Mouse (Mus musculus) CD4-positive helper T cell, adult 2 months (primary cell): ENCODE measurements around the gene Abhd11.
A peak's percentile ranks its signal among the peaks of the same experiment; 100 is the strongest.
"Not testable (repeated sequence)": the region's sequence is repeated elsewhere in the genome, so short reads cannot be mapped to it uniquely, and the experiment has no call there.

ENCODE experiments used
- DNase-seq: peaks from one replicate; pipeline ENCODE4 v3.0.0-alpha.2; 2012; ENCODE audit warnings: low read depth, missing footprints, low spot score

The Abhd11 gene

GRCm38 (mm10) chr5:135023344-135024173, 14.6 kb downstream of the Abhd11 start, which contains the start of gene Stx1a:
Stx1a (plus strand) TSS chr5:135023482.
- peak; percentile 83 for DNase-seq

DNA sequence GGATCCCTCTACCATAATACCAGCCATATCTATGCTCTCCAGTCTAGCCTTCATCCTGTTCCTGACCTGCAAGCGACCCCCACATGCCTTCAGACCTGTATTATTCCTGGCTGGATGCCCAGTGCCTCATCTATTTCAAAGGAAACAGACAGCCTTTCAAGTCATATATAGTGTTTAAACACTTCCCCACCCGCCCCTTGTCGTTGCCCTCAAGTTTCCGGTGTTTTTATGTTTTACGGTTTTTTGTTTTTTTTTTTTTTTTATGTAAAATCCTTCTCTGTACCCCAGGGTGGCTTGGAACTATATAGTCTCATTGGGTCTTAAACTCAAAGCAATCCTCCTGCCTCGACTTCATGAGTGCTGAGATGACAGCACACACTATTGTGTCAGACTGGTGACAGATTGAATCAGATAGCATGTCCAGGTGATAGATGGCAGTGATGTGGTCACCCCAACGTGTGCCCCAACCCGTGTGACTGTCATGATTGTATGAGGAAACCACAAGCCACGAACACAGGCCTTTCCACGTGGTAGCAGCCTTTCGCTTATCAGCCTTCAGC, 15.8 kb downstream of the Abhd11 start:
- peak; percentile 89 for DNase-seq

GRCm38 (mm10) chr5:135025899-135026298, 16.9 kb downstream of the Abhd11 start:
- DNase-seq = peak; percentile 31

DNA sequence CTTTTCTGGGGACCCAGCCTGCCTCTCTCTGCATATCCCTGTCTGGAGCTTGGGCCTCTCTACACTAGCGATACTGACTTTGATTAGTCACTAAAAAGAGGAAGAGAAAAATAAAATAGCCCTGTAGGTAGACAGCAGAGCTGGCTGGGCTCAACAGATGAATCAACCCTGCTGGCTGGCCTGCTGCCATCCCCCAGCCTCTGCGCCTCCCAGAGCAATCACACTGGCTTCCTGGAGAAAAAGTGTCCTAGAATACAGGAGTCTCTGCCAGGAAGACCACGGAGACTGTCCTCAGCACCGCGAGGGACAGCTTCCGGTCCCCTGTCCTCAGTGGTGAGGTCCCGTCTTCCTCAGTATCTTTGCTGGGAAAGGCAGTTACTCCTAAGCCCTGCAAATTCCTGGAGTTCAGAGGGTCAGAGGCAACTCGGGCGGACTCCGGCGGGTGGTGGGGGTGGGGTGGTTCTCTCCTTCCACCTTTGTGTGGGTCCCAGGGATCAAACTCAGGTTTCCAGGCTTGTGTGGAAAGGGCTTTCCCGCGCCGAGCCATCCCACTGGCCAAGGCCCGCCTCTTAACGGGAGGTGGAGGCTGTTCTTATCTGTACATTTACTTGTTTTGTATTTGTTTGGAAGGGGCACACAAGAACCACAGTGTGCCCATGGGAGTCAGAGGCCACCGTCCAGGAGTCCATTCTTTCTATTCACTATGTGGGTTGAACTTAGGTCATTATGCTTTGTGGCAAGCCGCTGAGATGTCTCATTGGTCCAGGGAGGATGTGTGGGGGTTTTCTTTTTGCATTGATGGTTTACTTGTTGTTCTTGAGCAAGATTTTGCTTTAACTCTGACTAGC, 20.3 kb downstream of the Abhd11 start:
- no peak for DNase-seq

DNA sequence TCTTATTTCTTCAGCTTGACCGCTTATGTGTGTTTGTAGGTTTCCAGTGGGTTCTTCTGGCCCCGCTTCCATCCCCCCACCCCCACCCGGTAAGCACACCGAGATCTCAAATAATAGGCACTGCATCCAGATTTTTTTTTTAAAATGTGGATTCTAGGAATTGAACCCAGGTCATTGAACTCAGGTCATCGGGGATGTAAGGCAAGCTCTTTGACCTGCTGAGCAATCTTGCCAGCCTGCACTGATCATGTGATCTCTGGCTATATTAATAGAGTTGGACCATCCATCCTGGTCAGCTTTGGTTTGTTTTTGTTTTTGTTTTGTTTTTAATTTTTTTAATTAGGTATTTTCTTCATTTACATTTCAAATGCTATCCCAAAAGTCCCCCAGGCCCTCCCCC, 23.6 kb downstream of the Abhd11 start:
- no peak for DNase-seq

- no peak for DNase-seq
These were observed 25.6 kb downstream of the Abhd11 start for GRCm38 (mm10) chr5:135034593-135034992.

GRCm38 (mm10) chr5:135035608-135036359, 26.8 kb downstream of the Abhd11 start:
- no peak for DNase-seq

- DNase-seq = no peak
These were observed 29.0 kb downstream of the Abhd11 start for GRCm38 (mm10) chr5:135037946-135038345.

DNA sequence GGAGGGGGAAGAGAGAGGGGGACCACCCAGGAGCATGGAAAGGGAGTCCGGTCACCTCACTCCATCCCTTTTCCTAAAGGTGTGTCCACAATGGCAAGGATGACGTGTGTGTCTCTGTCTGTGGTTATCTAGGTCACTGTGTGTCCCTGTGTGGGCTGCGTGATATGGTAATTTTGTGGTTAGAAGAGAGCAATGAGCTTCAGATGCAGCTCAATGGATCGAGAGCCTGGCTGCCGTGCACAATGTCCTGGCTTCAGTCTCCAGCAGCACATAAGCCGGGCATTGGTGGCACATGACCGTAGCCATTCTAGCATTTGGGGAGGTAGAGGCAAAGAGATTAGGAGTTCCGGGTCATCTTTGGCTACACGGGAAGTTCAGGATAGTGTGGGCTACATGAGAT, 30.6 kb downstream of the Abhd11 start:
- no peak for DNase-seq

GRCm38 (mm10) chr5:135040059-135040458, 31.1 kb downstream of the Abhd11 start:
- no peak for DNase-seq

GRCm38 (mm10) chr5:135040777-135041176, 31.8 kb downstream of the Abhd11 start:
- no peak for DNase-seq

DNA sequence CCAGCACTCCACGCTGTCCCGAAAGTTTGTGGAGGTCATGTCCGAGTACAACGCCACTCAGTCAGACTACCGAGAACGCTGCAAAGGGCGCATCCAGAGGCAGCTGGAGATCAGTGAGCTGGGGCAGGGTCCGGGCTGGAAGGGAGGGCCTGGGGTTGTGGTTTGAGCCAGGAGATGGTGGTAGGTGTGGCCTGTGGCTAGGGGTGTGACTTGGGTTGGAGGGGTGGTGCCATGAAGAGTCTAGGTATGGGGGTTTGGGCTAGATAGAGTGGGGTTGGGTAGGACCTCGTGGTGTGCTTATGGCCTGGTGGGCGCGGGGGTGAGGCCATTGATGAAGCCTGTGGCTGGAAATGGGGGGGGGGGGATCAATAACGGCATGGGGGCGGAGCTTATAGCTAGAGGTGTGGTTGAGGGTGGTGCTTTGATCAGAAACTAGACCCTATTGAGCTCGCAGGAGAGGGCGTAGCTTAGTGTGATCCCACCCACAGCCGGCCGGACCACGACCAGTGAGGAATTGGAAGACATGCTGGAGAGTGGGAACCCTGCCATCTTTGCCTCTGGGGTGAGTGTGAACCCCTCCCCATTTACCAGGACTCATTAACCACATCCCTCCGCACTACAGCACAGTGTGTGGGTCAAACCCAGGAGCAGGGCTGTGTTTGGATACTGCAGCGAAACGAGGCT, 33.3 kb downstream of the Abhd11 start:
- DNase-seq = no peak

DNA sequence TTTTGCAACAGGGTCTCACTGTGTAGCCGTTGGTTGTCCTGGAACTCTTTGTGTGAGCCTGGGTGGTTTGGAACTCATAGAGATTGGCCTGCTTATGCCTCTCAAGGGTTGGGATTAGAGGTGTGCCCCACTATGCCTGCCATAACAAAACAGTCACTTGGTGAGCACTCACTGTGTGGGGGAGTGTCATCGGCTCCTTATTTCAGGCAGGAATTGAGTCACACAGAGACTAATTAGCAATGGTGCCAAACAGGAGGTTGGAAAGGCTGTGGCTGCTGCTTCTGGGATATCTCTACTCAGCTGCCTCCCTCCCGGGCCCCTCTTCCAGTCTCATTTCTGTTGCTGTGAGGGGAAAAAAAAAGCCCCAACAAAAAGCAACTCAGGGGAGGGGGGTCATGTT, 35.6 kb downstream of the Abhd11 start:
- no peak for DNase-seq

GRCm38 (mm10) chr5:135048539-135048938, 39.6 kb downstream of the Abhd11 start:
- DNase-seq = no peak

GRCm38 (mm10) chr5:135049268-135049667, 40.3 kb downstream of the Abhd11 start:
- DNase-seq = not testable (repeated sequence)

- DNase-seq = no peak
These were observed 44.4 kb downstream of the Abhd11 start for GRCm38 (mm10) chr5:135053356-135053755.
